Mouse (Mus musculus) neural tube, embryonic 11.5 days (tissue): ENCODE results near the gene Zfhx2. TPM values are rescaled to one million over a fixed set of nuclear protein-coding genes. Genes with fewer than 3 reads are reported as not detected.

ENCODE experiments used
- ATAC-seq: fragments of 200-750 bp; cut with Nextera tagmentation; 2 replicates; pipeline ENCODE4 v1.8.0; 2017; ENCODE audit warnings: moderate number of reproducible peaks, mild to moderate bottlenecking, moderate TSS enrichment, moderate library complexity; ENCODE audit not compliant: insufficient read depth, low FRiP score, low TSS enrichment
- DNase-seq: peaks from one replicate; pipeline ENCODE4 v3.0.0-alpha.2; 2015; ENCODE audit warnings: low spot score
- H3K27ac ChIP-seq: fragments of 300-500 bp; sonication (generic); 2 replicates; pipeline ENCODE4 v1.5.1; 2014; ENCODE audit warnings: low read depth, mild to moderate bottlenecking, low read length
- H3K27me3 ChIP-seq: fragments of 300-500 bp; sonication (generic); 2 replicates; pipeline ENCODE4 v1.6.1; 2014; ENCODE audit warnings: mild to moderate bottlenecking, low read length, mixed read lengths; ENCODE audit not compliant: control insufficient read depth, insufficient read depth
- H3K36me3 ChIP-seq: fragments of 300-500 bp; sonication (generic); 2 replicates; pipeline ENCODE4 v1.6.1; 2014; ENCODE audit warnings: mild to moderate bottlenecking, low read length, moderate library complexity, mixed read lengths; ENCODE audit not compliant: control insufficient read depth, insufficient read depth
- H3K4me1 ChIP-seq: fragments of 300-500 bp; sonication (generic); 2 replicates; pipeline ENCODE4 v1.6.1; 2014; ENCODE audit warnings: low read length, mixed read lengths; ENCODE audit not compliant: control insufficient read depth, insufficient read depth
- H3K4me2 ChIP-seq: fragments of 300-500 bp; sonication (generic); 2 replicates; pipeline ENCODE4 v1.6.1; 2014; ENCODE audit warnings: low read depth, mild to moderate bottlenecking, moderate library complexity
- H3K4me3 ChIP-seq: fragments of 300-500 bp; sonication (generic); 2 replicates; pipeline ENCODE4 v1.5.1; 2014; ENCODE audit warnings: low read depth, low read length
- H3K9ac ChIP-seq: fragments of 300-500 bp; sonication (generic); 2 replicates; pipeline ENCODE4 v1.6.1; 2014; ENCODE audit warnings: mild to moderate bottlenecking, low read length
- H3K9me3 ChIP-seq: fragments of 300-500 bp; sonication (generic); 2 replicates; pipeline ENCODE4 v1.6.1; 2016; ENCODE audit warnings: low read length; ENCODE audit not compliant: control insufficient read depth
- WGBS: fragments of 180-500 bp; shearing (Covaris S2); extraction: QIAGEN DNeasy Blood & Tissue Kit; methylation state at CpG from one replicate; pipeline ENCODE4 v1.1.7; 2014; 5-methylcytosine and 5-hydroxymethylcytosine counted together
- polyA plus RNA-seq: library from polyadenylated mRNA; unstranded; fragments of >200 nt; fragmentation: Nextera tagmentation; extraction: Ambion mirVana; gene quantifications from 2 replicates; pipeline ENCODE4 v1.2.1, GENCODE M21; 2014

The Zfhx2 gene
- polyA plus RNA-seq, 1 experiment from 2014 or later, result 16.6 TPM

GRCm38 (mm10) chr14:55089199-55089947 is 2.8 kb downstream of the Zfhx2 start:
- no peaks in the 10 kb centered on the region for H3K27me3 ChIP-seq
- H3K4me3 ChIP-seq, result peak overlapping the region; percentile 57
- no peaks in the 10 kb centered on the region for H3K36me3 ChIP-seq
- peaks cover 31% of the 10 kb centered on the region for H3K4me1 ChIP-seq
- H3K27ac ChIP-seq, result no peak overlapping the region
- WGBS, result 39% methylated on average over 13 of the region's 13 CpGs
- H3K9me3 ChIP-seq, result no peaks in the 10 kb centered on the region
- peak overlapping the region; percentile 18; the same call in 1 of the 2 replicates for H3K9ac ChIP-seq
- ATAC-seq (no peak), DNase-seq (peak; percentile 49)
- H3K4me2 ChIP-seq, result peak overlapping the region; percentile 77

- WGBS, result 87% methylated on average over 6 of the region's 6 CpGs
- ATAC-seq, result no peak
- Histone ChIP-seq H3K4me2 (no peak overlapping the region), H3K27ac (no peak overlapping the region), H3K4me3 (no peak overlapping the region), H3K9ac (no peak overlapping the region), H3K4me1 (peaks cover 27% of the 10 kb centered on the region), H3K36me3 (no peaks in the 10 kb centered on the region), H3K27me3 (no peaks in the 10 kb centered on the region), H3K9me3 (no peaks in the 10 kb centered on the region)
- DNase-seq, result no peak
Observed at GRCm38 (mm10) chr14:55086009-55086514, 6.1 kb downstream of the Zfhx2 start.

GRCm38 (mm10) chr14:55085324-55086008 is 6.7 kb downstream of the Zfhx2 start:
- no peak overlapping the region for H3K4me3 ChIP-seq
- H3K9ac ChIP-seq, result no peak overlapping the region
- peaks cover 22% of the 10 kb centered on the region for H3K4me1 ChIP-seq
- H3K4me2 ChIP-seq, result no peak overlapping the region
- DNase-seq (no peak), ATAC-seq (peak; percentile 59; the same call in 1 of the 2 replicates)
- no peaks in the 10 kb centered on the region for H3K27me3 ChIP-seq
- no peaks in the 10 kb centered on the region for H3K9me3 ChIP-seq
- no peaks in the 10 kb centered on the region for H3K36me3 ChIP-seq
- 0 out of 2 replicates have a peak overlapping the region, but pooled peaks have one; percentile 11 for H3K27ac ChIP-seq
- WGBS, result 26% methylated on average over 9 of the region's 9 CpGs

- Histone ChIP-seq H3K4me3 (no peak overlapping the region), H3K9ac (no peak overlapping the region), H3K36me3 (no peaks in the 10 kb centered on the region), H3K27me3 (no peaks in the 10 kb centered on the region), H3K4me1 (peaks cover 17% of the 10 kb centered on the region), H3K9me3 (no peaks in the 10 kb centered on the region), H3K4me2 (no peak overlapping the region), H3K27ac (no peak overlapping the region)
- ATAC-seq (no peak), DNase-seq (no peak)
- WGBS, result 78% methylated on average over 6 of the region's 6 CpGs
Observed at GRCm38 (mm10) chr14:55083481-55083880, 8.6 kb downstream of the Zfhx2 start.

GRCm38 (mm10) chr14:55081105-55081504 is 11.0 kb downstream of the Zfhx2 start:
- DNase-seq (no peak), ATAC-seq (no peak)
- H3K27ac ChIP-seq, result no peak overlapping the region
- no peaks in the 10 kb centered on the region for H3K9me3 ChIP-seq
- no peaks in the 10 kb centered on the region for H3K27me3 ChIP-seq
- H3K4me3 ChIP-seq, result no peak overlapping the region
- H3K4me2 ChIP-seq, result no peak overlapping the region
- H3K36me3 ChIP-seq, result no peaks in the 10 kb centered on the region
- H3K9ac ChIP-seq, result no peak overlapping the region
- WGBS, result 24% methylated on average over 5 of the region's 5 CpGs
- peaks cover 22% of the 10 kb centered on the region for H3K4me1 ChIP-seq

GRCm38 (mm10) chr14:55079214-55079970 is 12.7 kb downstream of the Zfhx2 start:
- peak overlapping the region; percentile 32; the same call in 1 of the 2 replicates for H3K9ac ChIP-seq
- H3K4me2 ChIP-seq, result peak overlapping the region; percentile 47
- H3K27ac ChIP-seq, result peak overlapping the region; percentile 78; the same call in 1 of the 2 replicates

GRCm38 (mm10) chr14:55078366-55078989 is 13.6 kb downstream of the Zfhx2 start:
- H3K4me2 ChIP-seq, result peak overlapping the region; percentile 47
- H3K36me3 ChIP-seq, result 0 out of 2 replicates have a peak, but pooled peaks cover under 1% of the 10 kb centered on the region
- peaks cover 14% of the 10 kb centered on the region for H3K4me1 ChIP-seq
- DNase-seq (peak; percentile 74), ATAC-seq (peak; percentile 85)
- H3K27me3 ChIP-seq, result no peaks in the 10 kb centered on the region
- WGBS, result under 1% methylated on average over 23 of the region's 23 CpGs
- H3K9me3 ChIP-seq, result no peaks in the 10 kb centered on the region
- peak overlapping the region; percentile 78 for H3K27ac ChIP-seq
- H3K4me3 ChIP-seq, result 0 out of 2 replicates have a peak overlapping the region, but pooled peaks have one; percentile 1
- H3K9ac ChIP-seq, result peak overlapping the region; percentile 32; the same call in 1 of the 2 replicates

More at GRCm38 (mm10) chr14:55079214-55079970, 12.7 kb downstream of the Zfhx2 start:
- WGBS, result 16% methylated on average over 8 of the region's 8 CpGs
- H3K27me3 ChIP-seq, result no peaks in the 10 kb centered on the region
- H3K9me3 ChIP-seq, result no peaks in the 10 kb centered on the region
- peaks cover 14% of the 10 kb centered on the region for H3K4me1 ChIP-seq
- H3K4me3 ChIP-seq, result no peak overlapping the region
- DNase-seq, result peak; percentile 86
- peak; percentile 33 for ATAC-seq
- no peaks in the 10 kb centered on the region for H3K36me3 ChIP-seq
